Mouse (Mus musculus) erythroid progenitor cell, adult 5-6 weeks (primary cell): ENCODE results near the gene Zfp60. TPM values are rescaled to one million over a fixed set of nuclear protein-coding genes. Genes with fewer than 3 reads are reported as not detected.
"Not testable (repeated sequence)": the region's sequence is repeated elsewhere in the genome, so short reads cannot be mapped to it uniquely, and the experiment has no call there.

Source experiments
- ATAC-seq: replicated peaks from 2 replicates; pipeline ENCODE4 v1.8.0; 2016; ENCODE audit warnings: moderate number of reproducible peaks, mild to moderate bottlenecking, moderate TSS enrichment, inconsistent platforms; ENCODE audit not compliant: poor library complexity, low FRiP score, severe bottlenecking
- total RNA-seq, 2 experiments: library from RNA; stranded (forward) in 1 of 2; stranded (reverse) in 1 of 2; fragments of 150-400 nt in 1 of 2; fragments of 186-747, 209-891 nt in 1 of 2; gene quantifications; 2 replicates each; pipeline versions ENCODE4 v1.2.3 to v1.2.4; 2015 to 2017; ENCODE audit warnings: low replicate concordance in 2 of 2

The Zfp60 gene
- total RNA-seq, 2 experiments from 2014 or later = 2.8 to 6.3 TPM

DNA sequence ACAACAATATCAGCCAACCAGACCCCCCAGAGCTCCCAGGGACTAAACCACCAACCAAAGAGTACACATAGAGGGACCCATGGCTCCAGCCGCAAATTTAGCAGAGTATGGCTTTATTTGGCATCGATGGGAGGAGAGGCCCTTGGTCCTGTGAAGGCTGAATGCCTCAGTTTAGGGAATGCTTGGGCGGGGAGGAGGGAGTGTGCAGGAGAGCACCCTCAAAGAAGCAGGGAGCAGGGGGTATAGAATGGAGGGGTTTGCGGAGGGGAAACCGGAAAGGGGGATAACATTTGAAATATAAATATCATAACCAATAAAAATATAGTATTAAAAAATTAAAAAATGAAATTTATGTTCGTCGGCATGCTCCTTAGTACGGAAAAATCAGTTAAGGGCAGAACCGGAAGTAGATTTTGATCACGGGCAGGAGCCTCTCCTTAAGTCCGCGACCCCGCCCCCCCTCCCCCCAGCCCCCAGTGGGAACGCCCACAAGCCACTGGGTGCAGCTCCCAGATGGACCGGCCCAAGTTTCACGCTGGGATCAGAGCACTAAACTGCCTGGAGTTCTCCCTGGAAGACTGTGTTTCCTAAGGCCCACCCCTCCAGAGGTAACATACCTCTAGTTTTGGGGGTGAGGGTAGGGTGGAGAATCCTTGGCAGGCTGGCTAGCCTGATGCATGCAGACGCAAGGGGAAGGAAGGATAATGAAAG, 34.1 kb downstream of the Zfp60 start:
- ATAC-seq = no peak

DNA sequence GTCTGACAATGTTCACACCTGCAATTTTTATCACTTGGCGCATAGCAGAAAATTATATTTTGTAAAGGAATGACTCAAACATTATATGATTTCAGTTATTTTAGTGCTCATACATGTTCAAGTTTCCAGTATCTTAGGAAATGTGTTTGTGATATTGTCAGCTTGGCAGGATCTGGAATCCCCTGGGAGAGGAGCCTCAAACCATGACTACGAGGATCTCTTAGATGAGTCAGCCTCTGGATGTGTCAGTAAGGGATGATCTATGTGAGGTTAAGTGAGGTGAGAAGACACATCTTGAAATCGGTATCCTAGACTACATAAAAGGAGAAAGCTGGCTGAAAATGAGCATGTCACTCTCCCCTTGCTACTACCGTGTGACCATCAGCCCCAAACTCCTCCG, 58.1 kb downstream of the Zfp60 start:
- no peak for ATAC-seq

DNA sequence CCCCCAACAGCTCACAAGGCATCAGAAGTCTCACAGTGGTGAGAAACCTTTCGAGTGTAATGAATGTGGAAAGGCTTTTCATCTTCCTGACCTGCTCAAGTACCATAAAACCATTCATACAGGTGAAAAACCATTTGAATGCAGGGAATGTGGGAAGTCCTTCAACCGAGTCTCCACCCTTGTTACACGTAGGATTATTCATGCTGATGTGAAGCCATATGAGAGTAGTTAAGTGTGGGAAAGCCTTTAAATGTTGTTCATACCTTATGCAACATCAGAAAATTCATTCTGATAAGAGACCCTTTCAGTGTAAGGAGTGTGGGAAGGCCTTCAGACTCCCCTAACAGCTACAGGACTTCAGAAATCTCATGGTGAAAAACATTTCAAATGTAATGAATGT, 62.7 kb downstream of the Zfp60 start:
- not testable (repeated sequence) for ATAC-seq

DNA sequence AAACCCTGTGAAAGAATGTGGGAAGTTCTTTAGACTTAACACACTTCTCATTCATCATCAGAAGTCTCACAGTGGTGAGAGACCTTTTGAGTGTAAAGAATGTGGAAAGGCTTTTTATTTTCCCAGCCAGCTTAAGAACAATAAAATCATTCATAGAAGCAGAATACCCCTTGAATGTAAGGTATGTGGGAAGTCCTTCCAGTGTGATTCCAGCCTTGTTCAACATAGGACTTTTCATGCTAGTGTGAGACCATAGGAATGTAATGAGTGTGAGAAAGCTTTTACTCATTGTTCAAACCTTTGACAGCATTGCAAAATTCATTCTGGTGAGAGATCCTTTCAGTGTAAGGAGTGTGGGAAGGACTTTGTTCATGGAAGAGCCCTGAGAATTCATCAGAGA, 63.4 kb downstream of the Zfp60 start:
- ATAC-seq = no peak

DNA sequence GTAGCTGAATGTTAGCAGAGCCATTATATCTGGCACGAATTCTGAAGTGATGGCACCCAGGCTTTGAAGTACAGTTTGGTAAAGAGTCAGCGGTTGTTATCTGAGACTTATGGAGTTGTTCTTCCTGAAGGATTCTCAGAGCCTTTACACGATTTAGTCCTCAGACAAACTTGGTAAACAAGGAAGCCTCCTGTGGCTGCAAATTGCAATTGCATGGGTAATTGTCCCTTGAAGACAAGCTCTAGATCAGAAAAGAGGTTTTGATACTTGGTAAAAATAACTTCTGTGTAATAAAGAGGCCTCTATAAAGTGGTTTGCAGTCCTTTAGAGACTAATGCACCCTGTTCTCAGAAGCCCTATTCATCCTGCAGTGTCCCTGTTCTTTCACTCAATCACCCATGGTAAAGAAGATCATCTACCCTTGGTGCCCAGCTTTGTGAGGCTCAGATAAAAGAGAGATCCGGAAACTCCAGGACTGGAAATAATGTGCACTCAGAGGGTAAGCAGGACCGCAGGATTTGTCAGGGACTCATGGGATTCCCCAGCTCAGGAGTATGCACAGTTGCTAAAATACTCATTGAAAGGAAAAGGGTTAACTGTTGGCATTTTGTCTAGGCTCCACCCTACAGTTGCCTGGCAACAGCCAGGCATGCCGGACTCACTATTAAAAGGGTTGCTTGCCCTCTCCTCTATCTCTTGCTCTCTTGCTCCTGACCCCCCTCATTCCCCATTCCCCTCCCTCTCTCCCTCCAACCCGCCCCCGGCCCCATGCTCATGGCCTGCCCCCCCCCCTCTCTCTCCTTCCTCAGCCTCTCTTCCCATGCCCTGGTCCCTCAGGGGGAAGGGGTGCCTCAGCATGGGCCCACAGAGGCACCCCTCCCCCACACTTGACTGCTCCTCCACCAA, 67.0 kb downstream of the Zfp60 start:
- no peak for ATAC-seq

DNA sequence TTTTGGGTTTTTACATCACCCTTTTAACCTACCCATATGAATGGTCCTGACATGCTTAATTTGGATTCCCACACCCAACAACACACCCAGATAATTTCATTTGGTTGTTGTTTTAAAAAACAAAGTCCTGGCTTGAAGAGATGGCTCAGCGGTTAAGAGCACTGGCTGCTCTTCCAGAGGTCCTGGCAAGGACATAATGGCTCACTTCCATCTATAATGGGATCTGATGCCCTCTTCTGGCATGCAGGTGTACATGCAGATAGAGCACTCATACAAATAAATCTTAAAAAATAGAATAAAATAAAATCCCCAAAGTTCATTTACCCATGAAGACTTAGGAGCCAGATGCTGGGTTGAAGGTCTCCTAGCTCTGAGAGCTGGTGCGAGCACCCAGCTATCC, 69.9 kb downstream of the Zfp60 start:
- ATAC-seq = no peak

DNA sequence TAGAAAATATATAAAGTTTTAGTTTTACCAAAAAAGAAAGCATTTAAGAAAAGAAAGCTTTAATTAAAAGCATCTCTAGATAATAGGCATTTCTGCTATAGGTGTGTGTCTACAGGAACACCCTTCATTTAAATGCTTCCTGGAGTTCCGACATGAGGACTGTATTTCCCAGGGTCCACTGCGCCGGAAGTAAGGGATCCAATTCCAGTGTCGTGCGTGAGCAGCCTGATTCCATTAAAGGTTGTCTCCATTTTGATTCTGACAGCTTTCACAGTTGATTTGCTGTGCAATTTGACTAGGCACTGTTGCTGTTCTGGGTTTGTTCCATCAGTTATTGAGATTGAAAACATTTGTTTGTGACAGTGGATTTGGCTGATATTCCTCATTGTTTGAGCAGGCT, 71.8 kb downstream of the Zfp60 start:
- ATAC-seq = no peak

Other genes with a start within 250 kb of the Zfp60 start
- 1.7 and 6.8 TPM in 2 replicates for gene Sertad1, start 244.5 kb upstream of the Zfp60 start, total RNA-seq (2015; ENCODE audit: low replicate concordance)
- 5.5 and 7.0 TPM in 2 replicates for gene Sertad1, start 244.5 kb upstream of the Zfp60 start, total RNA-seq (2017; ENCODE audit: low replicate concordance)
- 0.36 and 0.42 TPM in 2 replicates for gene Prx, start 232.1 kb upstream of the Zfp60 start, total RNA-seq (2015; ENCODE audit: low replicate concordance)
- 1.4 and 5.1 TPM in 2 replicates for gene Prx, start 232.1 kb upstream of the Zfp60 start, total RNA-seq (2017; ENCODE audit: low replicate concordance)
- not detected in 2 replicates for gene Hipk4, start 208.1 kb upstream of the Zfp60 start, total RNA-seq (2015; ENCODE audit: low replicate concordance)
- not detected in 2 replicates for gene Hipk4, start 208.1 kb upstream of the Zfp60 start, total RNA-seq (2017; ENCODE audit: low replicate concordance)
- gene Pld3, start 178.2 kb upstream of the Zfp60 start, total RNA-seq (2015; ENCODE audit: low replicate concordance) = 43.2 and 88.0 TPM in 2 replicates
- 19.1 and 26.3 TPM in 2 replicates for gene Pld3, start 178.2 kb upstream of the Zfp60 start, total RNA-seq (2017; ENCODE audit: low replicate concordance)
- 11.2 and 18.9 TPM in 2 replicates for gene 2310022A10Rik, start 178.2 kb upstream of the Zfp60 start, total RNA-seq (2015; ENCODE audit: low replicate concordance)
- gene 2310022A10Rik, start 178.2 kb upstream of the Zfp60 start, total RNA-seq (2017; ENCODE audit: low replicate concordance) = 1.6 and 6.8 TPM in 2 replicates
- 28.5 and 59.9 TPM in 2 replicates for gene Akt2, start 139.8 kb upstream of the Zfp60 start, total RNA-seq (2015; ENCODE audit: low replicate concordance)
- gene Akt2, start 139.8 kb upstream of the Zfp60 start, total RNA-seq (2017; ENCODE audit: low replicate concordance) = 25.1 and 48.1 TPM in 2 replicates
- not detected in 2 replicates for gene Ttc9b, start 77.5 kb upstream of the Zfp60 start, total RNA-seq (2015; ENCODE audit: low replicate concordance)
- not detected in 2 replicates for gene Ttc9b, start 77.5 kb upstream of the Zfp60 start, total RNA-seq (2017; ENCODE audit: low replicate concordance)
- gene Map3k10, start 56.8 kb upstream of the Zfp60 start, total RNA-seq (2015; ENCODE audit: low replicate concordance) = 0.72 and 6.7 TPM in 2 replicates
- 0.13 TPM in 1 of 2 replicates, not detected in the other for gene Map3k10, start 56.8 kb upstream of the Zfp60 start, total RNA-seq (2017; ENCODE audit: low replicate concordance)
- not detected in 2 replicates for gene Zfp607b, start 42.0 kb upstream of the Zfp60 start, total RNA-seq (2015; ENCODE audit: low replicate concordance)
- 1.7 TPM in 1 of 2 replicates, not detected in the other for gene Zfp607b, start 42.0 kb upstream of the Zfp60 start, total RNA-seq (2017; ENCODE audit: low replicate concordance)
- 4.0 and 4.2 TPM in 2 replicates for gene Zfp626, start 75.8 kb downstream of the Zfp60 start, total RNA-seq (2015; ENCODE audit: low replicate concordance)
- gene Zfp626, start 75.8 kb downstream of the Zfp60 start, total RNA-seq (2017; ENCODE audit: low replicate concordance) = 2.1 and 3.0 TPM in 2 replicates
- 1.4 TPM in 1 of 2 replicates, not detected in the other for gene Zfp59, start 107.2 kb downstream of the Zfp60 start, total RNA-seq (2015; ENCODE audit: low replicate concordance)
- 0.61 and 1.2 TPM in 2 replicates for gene Zfp59, start 107.2 kb downstream of the Zfp60 start, total RNA-seq (2017; ENCODE audit: low replicate concordance)
- gene Zfp607a, start 126.1 kb downstream of the Zfp60 start, total RNA-seq (2015; ENCODE audit: low replicate concordance) = 0.72 and 2.5 TPM in 2 replicates
- 0.51 and 2.2 TPM in 2 replicates for gene Zfp607a, start 126.1 kb downstream of the Zfp60 start, total RNA-seq (2017; ENCODE audit: low replicate concordance)
- gene Zfp974, start 198.1 kb downstream of the Zfp60 start, total RNA-seq (2015; ENCODE audit: low replicate concordance) = not detected in 2 replicates
- 1.8 TPM in 1 of 2 replicates, not detected in the other for gene Zfp974, start 198.1 kb downstream of the Zfp60 start, total RNA-seq (2017; ENCODE audit: low replicate concordance)
- 2.1 and 6.5 TPM in 2 replicates for gene Zfp780b, start 247.8 kb downstream of the Zfp60 start, total RNA-seq (2015; ENCODE audit: low replicate concordance)
- 2.7 and 7.6 TPM in 2 replicates for gene Zfp780b, start 247.8 kb downstream of the Zfp60 start, total RNA-seq (2017; ENCODE audit: low replicate concordance)